Mouse (Mus musculus) hindbrain, embryonic 15.5 days (tissue): ENCODE measurements around the gene Ankdd1b. TPM values are rescaled to one million over a fixed set of nuclear protein-coding genes. Genes with fewer than 3 reads are reported as not detected.

Experiments
- ATAC-seq: fragments of 200-750 bp; cut with Nextera tagmentation; 2 replicates; pipeline ENCODE4 v1.8.0; 2017; ENCODE audit warnings: low read depth, moderate number of reproducible peaks, moderate TSS enrichment; ENCODE audit not compliant: low FRiP score
- H3K27ac ChIP-seq: fragments of 300-500 bp; sonication (generic); replicated peaks from 2 replicates; pipeline ENCODE4 v1.5.1; 2015; ENCODE audit warnings: mild to moderate bottlenecking, inconsistent platforms
- H3K27me3 ChIP-seq: fragments of 300-500 bp; sonication (generic); 2 replicates; pipeline ENCODE4 v1.6.1; 2015; ENCODE audit warnings: control low read depth, inconsistent platforms
- H3K36me3 ChIP-seq: fragments of 300-500 bp; sonication (generic); 2 replicates; pipeline ENCODE4 v1.6.1; 2015; ENCODE audit warnings: control low read depth, inconsistent platforms
- H3K4me1 ChIP-seq: fragments of 300-500 bp; sonication (generic); replicated peaks from 2 replicates; pipeline ENCODE4 v1.6.1; 2015; ENCODE audit warnings: control low read depth, inconsistent platforms
- H3K4me2 ChIP-seq: fragments of 300-500 bp; sonication (generic); 2 replicates; pipeline ENCODE4 v1.6.1; 2015; ENCODE audit warnings: moderate library complexity, mild to moderate bottlenecking, inconsistent platforms
- H3K4me3 ChIP-seq: fragments of 300-500 bp; sonication (generic); 2 replicates; pipeline ENCODE4 v1.5.1; 2015; ENCODE audit warnings: mild to moderate bottlenecking, inconsistent platforms
- H3K9ac ChIP-seq: fragments of 300-500 bp; sonication (generic); 2 replicates; pipeline ENCODE4 v1.6.1; 2015; ENCODE audit warnings: inconsistent platforms
- H3K9me3 ChIP-seq: fragments of 300-500 bp; sonication (generic); 2 replicates; pipeline ENCODE4 v1.6.1; 2016; ENCODE audit warnings: control low read depth, inconsistent platforms
- WGBS: fragments of 180-500 bp; shearing (Covaris S2); methylation state at CpG from one replicate; pipeline ENCODE4 v1.1.7; 2015; 5-methylcytosine and 5-hydroxymethylcytosine counted together
- polyA plus RNA-seq: library from polyadenylated mRNA; unstranded; fragments of >200 nt; fragmentation: Nextera tagmentation; extraction: Ambion mirVana; gene quantifications from 2 replicates; pipeline ENCODE4 v1.2.1, GENCODE M21; 2015

Ankdd1b gene
- polyA plus RNA-seq, 1 experiment from 2014 or later, result not detected

- H3K36me3 ChIP-seq, result peaks cover 31% of the 10 kb centered on the region
- under 1% methylated on average over 44 of the region's 44 CpGs for WGBS
- H3K4me2 ChIP-seq, result peak within 1 kb of the TSS; percentile 81
- peak; percentile 100 for ATAC-seq
- H3K4me1 ChIP-seq, result peaks cover 12% of the 10 kb centered on the region
- peak within 1 kb of the TSS; percentile 79 for H3K27ac ChIP-seq
- no peaks in the 10 kb centered on the region for H3K9me3 ChIP-seq
- H3K4me3 ChIP-seq, result peak within 1 kb of the TSS; percentile 73
- no peaks in the 10 kb centered on the region for H3K27me3 ChIP-seq
- peak within 1 kb of the TSS; percentile 74 for H3K9ac ChIP-seq
These were observed 82.7 kb downstream of the Ankdd1b start, which contains the start of gene Poc5 for GRCm38 (mm10) chr13:96388042-96388888. Gene Poc5 (plus strand): TSS chr13:96388294.

- Histone ChIP-seq H3K4me2 (no peak overlapping the region), H3K27ac (no peak overlapping the region), H3K4me3 (no peak overlapping the region), H3K27me3 (no peaks in the 10 kb centered on the region), H3K36me3 (no peaks in the 10 kb centered on the region), H3K9ac (no peak overlapping the region), H3K4me1 (no peaks in the 10 kb centered on the region), H3K9me3 (no peaks in the 10 kb centered on the region)
- ATAC-seq, result no peak
- 80% methylated on average over 4 of the region's 4 CpGs for WGBS
These were observed 93.1 kb downstream of the Ankdd1b start for GRCm38 (mm10) chr13:96377883-96378282.

GRCm38 (mm10) chr13:96376871-96377270 is 94.1 kb downstream of the Ankdd1b start:
- WGBS, result 92% methylated on average over 18 of the region's 18 CpGs
- Histone ChIP-seq H3K4me2 (no peak overlapping the region), H3K27me3 (no peaks in the 10 kb centered on the region), H3K4me3 (no peak overlapping the region), H3K9ac (no peak overlapping the region), H3K36me3 (no peaks in the 10 kb centered on the region), H3K9me3 (no peaks in the 10 kb centered on the region), H3K4me1 (no peaks in the 10 kb centered on the region), H3K27ac (no peak overlapping the region)
- ATAC-seq, result no peak

GRCm38 (mm10) chr13:96375519-96375918 is 95.5 kb downstream of the Ankdd1b start:
- no peaks in the 10 kb centered on the region for H3K27me3 ChIP-seq
- no peaks in the 10 kb centered on the region for H3K36me3 ChIP-seq
- no peak overlapping the region for H3K4me3 ChIP-seq
- H3K27ac ChIP-seq, result no peak overlapping the region
- H3K9ac ChIP-seq, result no peak overlapping the region
- no peaks in the 10 kb centered on the region for H3K4me1 ChIP-seq
- no peaks in the 10 kb centered on the region for H3K9me3 ChIP-seq
- WGBS, result 9% methylated on average over 2 of the region's 2 CpGs
- no peak for ATAC-seq
- no peak overlapping the region for H3K4me2 ChIP-seq

Other genes starting within 250 kb of the Ankdd1b start
- gene Poc5, start 82.9 kb downstream of the Ankdd1b start, polyA plus RNA-seq, result 18.7 and 19.5 TPM in 2 replicates
- gene Gm17622, start 19.5 kb upstream of the Ankdd1b start, polyA plus RNA-seq, result not detected in 2 replicates
- 6.9 TPM in 2 replicates for gene Polk, start 71.4 kb upstream of the Ankdd1b start, polyA plus RNA-seq
- 8.4 and 9.1 TPM in 2 replicates for gene Col4a3bp, start 71.4 kb upstream of the Ankdd1b start, polyA plus RNA-seq
- gene Hmgcr, start 199.7 kb upstream of the Ankdd1b start, polyA plus RNA-seq, result 170 TPM in 2 replicates